In the genomic region with DNA sequence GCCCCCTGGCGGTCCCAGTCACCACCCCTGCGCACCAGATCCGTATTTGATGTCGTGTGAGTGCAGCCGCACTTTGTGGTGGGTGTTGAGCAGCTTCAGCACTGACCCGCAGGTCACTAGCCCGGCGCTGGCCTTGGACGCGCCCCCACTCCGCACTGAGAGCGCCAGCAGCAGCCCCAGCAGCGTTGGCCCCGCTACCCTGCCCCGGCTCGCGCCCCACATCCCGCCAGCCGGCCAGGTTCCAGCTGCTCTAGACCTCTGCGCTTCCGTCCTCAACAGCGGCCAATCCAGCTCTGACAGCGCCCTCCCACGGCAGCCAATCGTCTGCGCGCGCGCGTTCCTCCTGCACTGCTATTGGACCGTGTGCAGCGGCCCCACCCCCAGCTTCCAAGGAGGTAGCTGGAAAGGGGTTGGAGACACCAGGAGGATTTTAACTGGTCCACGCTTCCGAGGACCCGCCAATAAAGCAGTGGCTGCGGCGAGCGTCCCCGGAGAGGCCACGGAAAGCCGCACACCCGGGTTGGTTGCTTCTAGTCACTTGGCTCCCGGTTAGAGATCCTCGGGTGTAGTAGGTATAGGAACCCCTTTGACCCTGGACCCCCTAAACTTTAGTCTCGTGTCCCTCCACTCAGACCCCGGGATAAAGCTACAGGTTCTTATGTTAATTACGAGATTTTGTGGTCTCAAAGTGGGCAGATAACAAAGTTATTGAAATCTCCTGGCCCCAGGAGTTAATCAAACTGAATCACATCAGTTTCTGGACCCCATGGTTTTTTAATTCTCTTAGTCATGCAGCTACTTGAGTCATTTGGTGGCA, we compare ENCODE assay signal across 8 mouse cellular contexts. TPM values are rescaled to one million over a fixed set of nuclear protein-coding genes. Genes with fewer than 3 reads are reported as not detected.
DNase-seq lines count a peak whose midpoint lies in the region; ATAC-seq lines count a peak whose summit lies in the region.

A gene (minus strand): TSS at position 295 of the 817 bp plus-strand sequence.

- peak within 1 kb of the TSS; percentile 84 for H3K27ac ChIP-seq in hindbrain, embryonic 15.5 days (replicated peaks)

- ATAC-seq in hindbrain, embryonic 15.5 days (ENCODE audit: low FRiP score, low read depth) = peak; percentile 98

- peak within 1 kb of the TSS; percentile 92 for H3K4me3 ChIP-seq in hindbrain, embryonic 15.5 days

- H3K4me2 ChIP-seq in hindbrain, embryonic 15.5 days = peak within 1 kb of the TSS; percentile 99

- H3K27me3 ChIP-seq in hindbrain, embryonic 15.5 days = no peaks in the 10 kb centered on the region

- H3K9ac ChIP-seq in hindbrain, embryonic 15.5 days = peak within 1 kb of the TSS; percentile 80

- peaks cover 18% of the 10 kb centered on the region for H3K4me1 ChIP-seq in hindbrain, embryonic 15.5 days (replicated peaks)

- WGBS in hindbrain, embryonic 15.5 days = 0% methylated on average over 46 of the region's 47 CpGs

- no peaks in the 10 kb centered on the region for H3K9me3 ChIP-seq in hindbrain, embryonic 15.5 days

- H3K36me3 ChIP-seq in hindbrain, embryonic 15.5 days = no peaks in the 10 kb centered on the region

- peak; percentile 99 for DNase-seq in R1 (ENCODE audit: low read depth, low spot score)
- peak; percentile 98 to 99 for DNase-seq in cerebellum, postnatal 25 days
- peak; percentile 98 for DNase-seq in frontal cortex, postnatal 36 days (ENCODE audit: low spot score in 2 of 2)
- DNase-seq in left cerebral cortex, adult 11 months (ENCODE audit: low spot score) = peak; percentile 97
- DNase-seq in lung, postnatal 4 days = peak; percentile 97 to 98
- DNase-seq in retina, postnatal 7 days (ENCODE audit: low read depth, low spot score) = peak; percentile 93
- peak; percentile 87 for DNase-seq in urinary bladder, adult 2 months (ENCODE audit: low spot score)

RNA-seq across cellular contexts. Expression of the gene that starts here (rescaled TPM):
- 37.4 and 38.3 TPM in 2 replicates for polyA plus RNA-seq in hindbrain, embryonic 15.5 days (2015; fragmentation: Nextera tagmentation; extraction: Ambion mirVana)
- polyA plus RNA-seq in urinary bladder, adult 2 months (2012; rRNA removed) = 16.1 and 17.9 TPM in 2 replicates

Comparison
In these comparisons a context has a peak if more than half of its experiments do, and no peak if none do; other contexts are left out.
1. Peak in every context shown above with its lines: DNase-seq, ATAC-seq, H3K4me3 ChIP-seq and H3K27ac ChIP-seq.